Mouse (Mus musculus): ENCODE results near the gene Foxp1. TPM values are rescaled to one million over a fixed set of nuclear protein-coding genes. Genes with fewer than 3 reads are reported as not detected.

Foxp1 gene
- total RNA-seq, 2 experiments from 2014 or later = 94.3 to 100 TPM

DNA sequence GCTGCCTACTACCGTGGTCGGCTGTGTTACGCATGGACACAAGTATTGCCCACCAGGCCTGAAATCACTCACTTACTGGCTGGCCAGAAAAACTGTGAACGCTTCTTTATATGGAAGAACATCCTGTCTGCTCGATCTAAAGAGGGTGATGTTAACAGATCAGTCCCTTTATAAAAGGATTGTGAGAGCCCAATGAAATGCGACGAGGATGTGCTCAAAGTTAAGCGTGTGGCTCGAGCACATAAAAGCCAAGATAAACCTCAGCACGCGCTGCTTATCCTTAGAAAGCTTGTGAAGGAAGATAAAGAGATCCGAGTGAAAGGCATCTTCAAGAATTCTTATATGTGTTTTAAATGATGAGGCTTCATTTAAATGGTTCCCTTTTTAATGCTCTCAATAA, 126.8 kb downstream of the Foxp1 start:
- no peak for DNase-seq (ENCODE audit: low spot score in 2 of 2)

DNA sequence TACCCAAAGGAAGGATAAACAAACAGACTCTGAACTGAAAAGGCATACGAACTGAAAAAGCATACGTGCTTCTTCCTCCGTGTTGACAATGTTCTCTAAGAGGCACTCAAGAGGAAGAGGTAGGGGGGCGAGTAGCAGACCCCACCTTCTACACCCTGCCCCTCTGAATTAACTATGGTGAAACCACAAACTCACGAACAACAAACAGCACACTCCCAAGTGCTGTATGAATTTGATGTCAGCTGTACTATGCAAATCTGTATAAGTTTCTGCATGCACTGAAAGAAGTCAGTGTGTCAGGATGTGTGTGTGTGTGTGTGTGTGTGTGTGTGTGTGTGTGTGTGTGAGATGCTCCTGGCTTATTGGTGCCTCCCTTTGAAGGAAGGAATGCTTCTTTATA, 127.7 kb downstream of the Foxp1 start:
- DNase-seq (ENCODE audit: low spot score in 2 of 2) = no peak

DNA sequence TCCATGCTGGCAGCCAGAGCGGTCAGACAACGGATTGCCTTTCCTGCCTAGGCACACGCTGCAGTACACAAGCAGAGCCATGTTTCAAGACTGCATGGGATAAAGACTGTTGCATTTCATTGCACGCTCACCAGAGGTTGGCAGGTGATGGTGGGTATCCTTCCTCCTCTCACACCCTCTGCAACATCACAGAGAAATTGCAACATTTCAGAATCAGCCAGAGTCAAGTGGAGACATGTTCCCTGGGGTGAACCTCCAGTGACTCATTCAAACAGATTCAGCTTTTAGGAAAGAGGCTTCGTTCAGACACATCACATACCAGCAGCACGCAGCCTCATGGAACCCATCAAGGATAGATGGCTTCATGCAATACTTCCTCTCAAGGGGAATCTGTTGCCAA, 130.0 kb downstream of the Foxp1 start:
- no peak for DNase-seq (ENCODE audit: low spot score in 2 of 2)

- no peak for DNase-seq (ENCODE audit: low spot score in 2 of 2)
Observed at GRCm38 (mm10) chr6:99388741-99389675, 133.5 kb downstream of the Foxp1 start.

DNA sequence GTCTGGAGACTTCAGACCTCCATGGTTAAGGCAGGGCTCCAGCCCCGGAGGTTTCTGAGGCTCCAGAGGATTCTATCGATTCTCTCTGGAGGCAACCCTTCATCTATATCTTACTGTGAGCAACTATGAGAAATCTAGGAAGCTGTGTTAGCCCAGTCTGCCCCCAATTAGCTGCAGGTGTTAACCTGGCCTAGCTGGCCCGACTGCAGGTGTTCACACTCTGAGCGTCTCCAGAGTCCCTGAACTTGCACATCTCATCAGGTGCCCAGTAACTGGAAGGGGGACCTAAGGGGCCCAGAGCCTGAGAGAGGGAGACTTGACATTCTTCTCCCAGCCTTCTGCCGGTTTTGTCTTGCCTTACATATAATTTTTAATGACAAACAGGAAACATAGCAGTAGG, 134.5 kb downstream of the Foxp1 start:
- no peak for DNase-seq (ENCODE audit: low spot score in 2 of 2)

GRCm38 (mm10) chr6:99385059-99385604, 137.4 kb downstream of the Foxp1 start:
- no peak for DNase-seq (ENCODE audit: low spot score in 2 of 2)

- no peak for DNase-seq (ENCODE audit: low spot score in 2 of 2)
Observed at GRCm38 (mm10) chr6:99383846-99384472, 138.6 kb downstream of the Foxp1 start.

DNA sequence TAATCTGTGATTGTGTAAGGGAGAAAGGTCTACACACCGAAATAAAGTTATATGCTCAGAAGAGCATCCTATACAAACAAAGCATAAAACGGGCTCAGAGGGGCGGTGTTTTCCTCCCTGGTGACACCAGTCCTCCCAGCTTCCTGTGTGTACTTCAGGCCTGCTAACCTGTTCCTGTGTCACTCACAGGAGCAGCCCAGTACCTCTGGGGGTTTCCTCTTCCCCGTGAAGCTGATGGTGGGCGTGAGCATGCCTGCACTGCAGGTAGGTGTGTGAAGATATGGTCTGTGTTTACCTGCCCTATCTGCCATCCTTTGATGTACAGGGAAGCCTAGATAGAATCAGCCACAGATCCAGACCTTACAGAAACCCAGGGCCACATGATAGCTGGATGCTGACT, 142.4 kb downstream of the Foxp1 start:
- no peak for DNase-seq (ENCODE audit: low spot score in 2 of 2)

DNA sequence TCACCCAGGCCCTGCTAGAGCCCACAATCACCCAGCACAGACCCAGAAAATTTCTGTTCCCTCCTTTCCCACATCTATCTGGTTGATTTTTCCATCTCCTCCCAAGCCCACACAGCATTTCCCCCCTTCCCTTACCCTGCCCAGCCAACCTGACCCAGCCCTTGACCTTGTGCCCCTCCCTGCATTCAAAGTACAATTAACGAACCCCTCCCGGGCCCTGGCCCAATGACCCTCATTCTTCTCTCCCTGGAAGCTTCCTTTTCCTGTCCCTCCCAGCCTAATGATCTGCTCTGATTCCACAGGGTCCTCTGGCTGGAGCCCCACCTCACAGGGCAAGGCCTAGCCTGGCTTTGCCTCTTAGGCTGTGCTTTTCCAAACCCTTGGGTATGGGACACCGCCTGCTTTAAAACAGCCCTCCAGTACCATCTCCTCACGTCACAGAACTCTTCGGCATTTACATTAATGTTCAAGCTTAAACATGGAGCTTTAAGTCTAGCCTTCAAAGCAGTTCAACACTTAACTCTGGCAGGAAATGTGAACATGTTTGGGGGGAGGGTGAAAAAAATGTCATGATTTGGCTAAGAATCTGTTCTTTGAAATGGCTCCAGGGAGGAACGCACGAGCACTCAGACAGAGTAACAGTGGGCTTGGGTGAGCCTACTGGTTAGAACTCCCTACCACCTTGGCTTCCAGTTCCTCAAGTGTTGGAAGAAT, 143.4 kb downstream of the Foxp1 start:
- DNase-seq (ENCODE audit: low spot score in 2 of 2) = no peak

- no peak for DNase-seq (ENCODE audit: low spot score in 2 of 2)
Observed at GRCm38 (mm10) chr6:99377716-99378115, 144.8 kb downstream of the Foxp1 start.

GRCm38 (mm10) chr6:99377131-99377530, 145.4 kb downstream of the Foxp1 start:
- no peak for DNase-seq (ENCODE audit: low spot score in 2 of 2)

DNA sequence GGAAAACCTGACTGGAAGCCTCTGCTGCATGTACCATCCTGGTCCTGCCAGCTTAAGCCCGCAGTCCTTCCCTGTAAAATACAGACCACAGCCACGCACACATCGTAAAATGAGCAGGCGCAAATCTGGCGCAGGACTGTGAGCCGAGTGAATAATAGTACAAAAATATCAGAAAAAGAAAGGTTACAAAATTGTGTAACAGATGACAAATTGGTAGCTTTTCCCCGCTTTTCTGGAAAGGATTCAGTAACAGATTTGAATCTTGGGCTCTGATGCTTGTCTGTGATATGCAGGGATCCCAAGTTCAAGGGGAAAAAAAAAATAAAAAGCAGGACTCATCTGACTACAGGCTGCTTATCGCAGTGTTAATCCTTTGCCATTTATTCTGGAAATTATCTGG, 145.8 kb downstream of the Foxp1 start:
- DNase-seq (ENCODE audit: low spot score in 2 of 2) = peak in 1 of 2 experiments; percentile 68

DNA sequence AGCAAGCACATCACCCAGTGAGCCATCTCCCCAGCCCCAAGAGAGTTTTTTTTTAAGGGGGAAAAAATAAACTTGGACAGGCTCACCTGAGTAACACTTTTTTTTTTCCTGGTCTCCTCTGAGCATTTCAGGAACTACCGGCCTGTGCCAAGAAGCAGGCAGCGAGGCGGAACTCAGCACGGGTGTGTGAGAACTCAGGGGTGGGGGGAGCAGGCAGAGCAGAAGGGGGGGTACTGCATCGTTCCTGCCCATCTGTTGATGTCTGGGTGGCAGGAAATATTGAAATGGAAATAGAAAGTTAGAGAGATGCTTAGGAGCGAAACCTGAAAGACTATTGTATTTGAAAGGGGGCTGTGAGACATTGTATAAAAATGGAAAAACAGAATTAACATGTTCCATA, 146.7 kb downstream of the Foxp1 start:
- peak; percentile 38 to 58 for DNase-seq (ENCODE audit: low spot score in 2 of 2)

- no peak for DNase-seq (ENCODE audit: low spot score in 2 of 2)
Observed at GRCm38 (mm10) chr6:99375376-99375775, 147.1 kb downstream of the Foxp1 start.

DNA sequence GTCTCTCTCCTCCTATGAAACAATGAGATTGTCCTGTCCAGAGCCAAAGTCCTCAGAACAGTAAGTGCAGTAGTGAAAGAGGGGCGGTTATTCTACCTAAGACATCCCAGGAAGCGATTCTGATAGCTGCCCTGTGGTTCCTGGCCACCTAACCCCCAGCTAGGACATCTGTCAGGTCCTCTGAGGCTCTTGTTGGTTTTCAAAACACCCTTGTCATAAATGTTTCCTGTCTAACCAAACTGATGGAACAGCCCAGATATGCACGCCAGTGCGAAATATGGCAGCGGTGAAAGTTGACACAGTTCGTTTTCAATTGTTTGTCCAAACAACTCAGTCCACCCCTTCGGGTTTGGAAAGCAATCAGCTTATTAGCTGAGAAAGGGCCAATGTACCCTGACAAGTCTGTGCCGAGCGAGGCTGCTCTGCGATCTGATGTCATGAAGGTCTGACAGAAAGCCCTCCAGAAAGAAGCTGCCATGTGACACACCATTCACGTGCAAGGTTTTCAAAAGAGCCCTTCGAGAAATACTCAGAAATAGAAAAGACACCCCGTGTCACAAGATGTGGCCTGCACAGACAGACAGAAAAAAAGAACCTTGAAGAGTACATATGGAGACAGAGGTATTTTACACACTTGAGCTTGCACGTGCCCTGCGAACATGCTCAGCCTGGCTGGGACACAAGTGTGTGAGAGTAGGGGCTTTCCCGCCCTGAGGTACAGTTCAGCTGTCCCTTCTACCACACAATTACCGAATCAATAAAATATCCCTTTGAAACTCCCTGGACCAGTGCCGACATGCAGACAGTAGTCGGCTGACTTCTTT, 147.9 kb downstream of the Foxp1 start:
- DNase-seq (ENCODE audit: low spot score in 2 of 2) = no peak

DNA sequence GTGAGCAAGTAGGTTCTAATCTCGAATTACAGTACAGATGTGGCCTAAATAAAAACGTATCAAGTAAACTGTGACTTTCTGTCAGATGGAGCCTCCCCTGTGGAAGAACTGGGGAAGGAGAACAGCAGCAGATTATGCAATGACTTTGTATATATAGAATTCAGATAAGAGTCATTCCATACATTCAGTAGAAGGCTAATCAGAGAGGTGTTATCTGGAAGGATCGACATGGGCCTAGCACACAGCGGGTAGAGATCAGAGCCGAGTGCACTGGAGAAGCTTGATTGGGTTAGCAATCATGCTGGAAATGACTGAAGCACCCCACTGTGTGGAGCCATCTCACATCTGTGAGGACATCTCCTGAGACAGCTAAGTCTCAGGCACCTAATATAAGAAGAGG, 150.1 kb downstream of the Foxp1 start:
- DNase-seq (ENCODE audit: low spot score in 2 of 2) = no peak

DNA sequence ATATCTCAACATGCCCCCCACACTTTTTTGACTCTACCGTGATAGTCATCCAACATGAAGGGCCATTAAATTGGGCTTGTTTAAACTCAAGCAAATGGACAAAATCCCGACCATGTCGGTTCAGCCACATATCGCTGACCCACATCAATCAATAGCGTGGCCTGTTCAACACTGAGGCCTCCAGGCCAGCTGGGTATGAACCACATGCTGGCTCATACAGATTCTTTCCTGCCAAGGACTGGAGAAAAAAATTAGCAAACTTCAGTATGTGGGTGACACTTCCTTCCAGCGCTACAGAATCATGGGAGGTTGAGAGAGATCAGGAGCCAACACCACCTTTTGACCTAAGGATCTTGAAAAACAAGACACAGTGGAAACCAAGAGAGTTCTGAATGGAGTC, 150.5 kb downstream of the Foxp1 start:
- DNase-seq (ENCODE audit: low spot score in 2 of 2) = no peak

- DNase-seq (ENCODE audit: low spot score in 2 of 2) = no peak
Observed at GRCm38 (mm10) chr6:99369931-99370330, 152.6 kb downstream of the Foxp1 start.

DNA sequence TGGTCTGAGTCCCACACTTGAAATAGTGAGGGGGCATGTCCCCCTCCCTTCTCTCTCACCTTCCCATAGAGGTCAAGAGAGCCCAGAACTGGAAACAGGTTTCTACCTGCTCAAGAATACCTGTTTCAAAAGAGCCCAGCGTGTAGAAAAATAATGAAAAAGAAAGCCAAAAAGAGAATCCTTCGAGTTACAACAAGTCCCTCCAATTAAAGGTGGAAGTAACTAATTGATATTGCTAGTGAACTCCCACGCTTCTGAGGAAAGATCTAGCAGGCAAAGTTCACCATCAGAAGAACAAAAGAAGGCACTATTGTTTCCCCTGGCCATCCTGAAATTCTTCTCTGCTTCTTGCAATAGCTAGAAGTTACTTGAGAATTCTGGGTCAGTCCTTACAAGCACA, 153.4 kb downstream of the Foxp1 start:
- DNase-seq (ENCODE audit: low spot score in 2 of 2) = no peak

GRCm38 (mm10) chr6:99368118-99368753, 154.3 kb downstream of the Foxp1 start:
- DNase-seq (ENCODE audit: low spot score in 2 of 2) = no peak

Data from layer of hippocampus, adult 18-20 months (tissue).